Comparison of ENCODE assay signal across 9 mouse cellular contexts in genomic region chr7:65417231-65418100, GRCm38 (mm10).
DNase-seq lines count a peak whose midpoint lies in the region; ATAC-seq lines count a peak whose summit lies in the region.
"Had no signal": no experiment of that assay in that cellular context is flagged by ENCODE, and none has a peak within 500 bp of the region (broad histone marks: within the 10 kb centered on the region; RNA-seq: fewer than 3 reads in every experiment).

No protein-coding gene starts in this region.

- WGBS in lung, embryonic 15.5 days: 41% methylated on average over 10 of the region's 10 CpGs

- no peak overlapping the region for H3K4me2 ChIP-seq in lung, embryonic 15.5 days

- no peak for ATAC-seq in lung, embryonic 15.5 days (ENCODE audit: borderline replicate concordance, extremely low read depth, low FRiP score, low TSS enrichment)
- ATAC-seq: Patski had no signal

- no peak overlapping the region for H3K4me3 ChIP-seq in lung, embryonic 15.5 days

- H3K9me3 ChIP-seq in lung, embryonic 15.5 days: no peaks in the 10 kb centered on the region

- no peak overlapping the region for H3K9ac ChIP-seq in lung, embryonic 15.5 days

- peaks cover 39% of the 10 kb centered on the region for H3K4me1 ChIP-seq in lung, embryonic 15.5 days

- H3K27ac ChIP-seq in lung, embryonic 15.5 days: peak overlapping the region; percentile 67

- H3K27me3 ChIP-seq in lung, embryonic 15.5 days: no peaks in the 10 kb centered on the region
- H3K27me3 ChIP-seq: Patski had no signal

- no peaks in the 10 kb centered on the region for H3K36me3 ChIP-seq in lung, embryonic 15.5 days

- no peak for DNase-seq in lung, postnatal 14 days
- DNase-seq in heart, adult 11 months: peak; percentile 98
- peak; percentile 65 for DNase-seq in kidney, adult 18-20 months
- peak; percentile 44 to 61 for DNase-seq in lung, postnatal 4 days
- no peak for DNase-seq in layer of hippocampus, adult 9-11 months
- DNase-seq in cerebellum, postnatal 10 days: no peak
- no peak for DNase-seq in cerebellum, adult 18-20 months

Comparison
In these comparisons a context has a peak if more than half of its experiments do, and no peak if none do; other contexts are left out.
1. DNase-seq: peak in heart, adult 11 months (single experiment), kidney, adult 18-20 months (single experiment) and lung, postnatal 4 days (2 of 2); none in lung, postnatal 14 days (single experiment), layer of hippocampus, adult 9-11 months (single experiment), cerebellum, postnatal 10 days (0 of 2) and cerebellum, adult 18-20 months (0 of 2).